Mouse (Mus musculus): ENCODE results near the gene Rorc.

DNA sequence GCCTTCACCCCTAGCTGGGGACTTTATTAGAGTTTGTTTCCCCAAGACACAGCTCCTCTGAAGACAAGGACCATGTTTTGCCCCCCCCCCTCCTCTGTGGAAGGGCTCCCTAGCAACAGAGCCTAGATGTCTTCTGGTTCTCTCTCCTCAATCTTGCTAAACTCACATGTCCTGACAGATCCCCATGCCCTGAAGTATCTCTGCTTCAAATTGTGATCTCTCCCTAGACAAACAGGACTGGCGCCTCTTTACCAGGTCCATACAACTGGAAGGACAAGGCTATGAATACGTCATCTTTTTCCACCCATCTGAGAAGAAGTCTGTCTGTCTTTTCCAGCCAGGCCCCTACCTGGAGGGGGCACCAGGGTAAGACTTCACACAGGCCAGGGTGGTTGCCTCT is 28.4 kb upstream of the Rorc start:
- TF ChIP-seq E2F4 (IDR thresholded peaks at IDR 0.05; ENCODE audit: insufficient replicate concordance, low read depth, low read length) (no peak), ZC3H11A (IDR thresholded peaks at IDR 0.05; ENCODE audit: low read depth, low read length) (no peak), EP300 (IDR thresholded peaks at IDR 0.05; ENCODE audit: low read length) (no peak), POLR2A (IDR thresholded peaks at IDR 0.05; ENCODE audit: low read depth, low read length) (no peak), POLR2AphosphoS2 (IDR thresholded peaks at IDR 0.05; ENCODE audit: low read depth, low read length) (no peak), NRF1 (IDR thresholded peaks at IDR 0.05; ENCODE audit: low read depth, low read length) (no peak), MAX (IDR thresholded peaks at IDR 0.05; ENCODE audit: low read length) (no peak), HCFC1 (IDR thresholded peaks at IDR 0.05; ENCODE audit: low read depth, low read length) (no peak), GABPA (IDR thresholded peaks at IDR 0.05; ENCODE audit: insufficient replicate concordance, low read depth, low read length) (no peak), CTCF (conservative IDR thresholded peaks at IDR 0.05 in 1 of 2, IDR thresholded peaks at IDR 0.05 in 1 of 2; ENCODE audit: low read depth in 2 of 2, low read length in 2 of 2) (no peak)
